Mouse (Mus musculus) testis, adult 2 months (tissue): Measurements from ENCODE around the gene Psors1c2.
A peak's percentile ranks its signal among the peaks of the same experiment; 100 is the strongest.

Experiments used
- CTCF ChIP-seq: fragments of 200-500 bp; IDR thresholded peaks from 2 replicates; pipeline ENCODE4 v1.5.1; 2012; ENCODE audit warnings: low read depth, mild to moderate bottlenecking, inconsistent platforms, low read length, moderate library complexity; ENCODE audit not compliant: control insufficient read depth, insufficient read depth, insufficient replicate concordance
- POLR2A ChIP-seq: fragments of 200-500 bp; IDR thresholded peaks from 2 replicates; pipeline ENCODE4 v1.6.1; 2012; ENCODE audit warnings: low read depth, mild to moderate bottlenecking, inconsistent platforms, low read length, moderate library complexity; ENCODE audit not compliant: control insufficient read depth

DNA sequence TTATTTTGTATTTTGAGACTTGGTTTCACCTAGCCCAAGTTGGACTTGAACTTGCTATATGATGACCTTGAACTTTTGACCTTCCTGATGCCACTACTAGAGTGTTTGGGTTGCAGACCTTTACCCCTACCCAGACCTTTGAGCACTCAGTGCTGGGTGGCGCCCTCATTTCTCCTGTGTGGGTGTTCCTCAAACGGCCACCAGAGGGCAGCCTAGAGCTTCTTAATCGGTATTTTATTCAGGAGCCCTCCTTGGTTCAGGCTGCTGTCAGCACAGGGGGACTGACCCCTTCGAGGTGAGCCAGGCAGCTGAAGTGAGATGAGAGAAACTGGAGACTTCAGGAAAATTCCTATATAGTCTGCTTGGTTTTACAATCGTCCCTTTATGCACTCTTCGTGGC, 11.7 kb downstream of the Psors1c2 start:
- TF ChIP-seq CTCF (peak; percentile 76), POLR2A (no peak)
